Mouse (Mus musculus): ENCODE data around the gene Pih1d1. TPM values are rescaled to one million over a fixed set of nuclear protein-coding genes. Genes with fewer than 3 reads are reported as not detected.
A peak's percentile ranks its signal among the peaks of the same experiment; 100 is the strongest.
"Not testable (repeated sequence)": the region's sequence is repeated elsewhere in the genome, so short reads cannot be mapped to it uniquely, and the experiment has no call there.

The Pih1d1 gene
- total RNA-seq, 2 experiments from 2014 or later = 40.0 to 42.4 TPM

DNA sequence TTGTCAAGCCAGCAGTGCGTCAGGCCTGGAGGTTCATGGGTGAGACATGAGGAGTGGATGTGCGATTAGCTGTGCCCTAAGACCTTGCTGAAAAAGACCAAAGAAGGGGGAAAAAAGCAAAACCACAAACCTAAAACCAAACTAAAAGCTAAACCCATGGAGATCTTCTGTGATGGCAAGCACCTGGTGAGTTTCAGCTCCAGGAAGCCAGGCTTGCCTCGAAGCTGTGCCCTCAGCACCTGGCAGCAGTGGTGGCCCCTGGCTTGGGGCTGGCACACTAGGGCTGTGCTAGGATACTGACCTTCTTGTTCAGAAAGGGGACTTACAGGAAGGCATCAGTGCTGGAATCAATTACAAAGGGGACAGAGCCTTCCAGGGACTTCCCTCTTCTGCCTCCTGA, 12.8 kb upstream of the Pih1d1 start:
- no peak for DNase-seq
- intact Hi-C loops (cut with DNase I; ENCODE audit: low total_unique reads) = no loop called here

GRCm38 (mm10) chr7:45141914-45142313, 12.2 kb upstream of the Pih1d1 start:
- intact Hi-C loops (cut with DNase I; ENCODE audit: low total_unique reads) = no loop called here
- DNase-seq = no peak

GRCm38 (mm10) chr7:45144368-45145174, 9.5 kb upstream of the Pih1d1 start:
- intact Hi-C loops (cut with DNase I; ENCODE audit: low total_unique reads) = no loop called here
- no peak for DNase-seq

DNA sequence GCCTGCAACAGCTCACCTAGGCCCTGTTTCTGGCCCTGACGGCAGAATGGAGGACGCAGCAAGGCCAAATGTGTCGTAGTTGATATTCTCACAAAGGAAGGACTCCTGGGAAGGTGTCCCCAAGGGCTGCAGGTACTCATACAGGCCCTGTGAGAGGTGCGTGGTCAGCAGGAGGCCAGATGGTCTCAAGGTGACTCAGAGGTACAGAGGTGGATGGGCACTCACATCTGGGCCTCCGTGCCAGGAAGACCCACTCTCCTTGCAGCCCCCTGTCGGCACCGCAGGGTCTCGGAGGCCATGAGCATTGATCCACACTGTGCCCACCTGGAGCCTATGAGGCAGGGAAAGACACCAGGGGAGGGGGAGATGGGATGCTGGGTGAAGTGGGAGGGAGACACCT, 8.6 kb upstream of the Pih1d1 start:
- intact Hi-C loops (cut with DNase I; ENCODE audit: low total_unique reads) = no loop called here
- DNase-seq = no peak

GRCm38 (mm10) chr7:45147267-45147666, 6.8 kb upstream of the Pih1d1 start:
- no peak for DNase-seq
- intact Hi-C loops (cut with DNase I; ENCODE audit: low total_unique reads) = no loop called here

GRCm38 (mm10) chr7:45147899-45148298, 6.2 kb upstream of the Pih1d1 start:
- intact Hi-C loops (cut with DNase I; ENCODE audit: low total_unique reads) = no loop called here
- DNase-seq = no peak

DNA sequence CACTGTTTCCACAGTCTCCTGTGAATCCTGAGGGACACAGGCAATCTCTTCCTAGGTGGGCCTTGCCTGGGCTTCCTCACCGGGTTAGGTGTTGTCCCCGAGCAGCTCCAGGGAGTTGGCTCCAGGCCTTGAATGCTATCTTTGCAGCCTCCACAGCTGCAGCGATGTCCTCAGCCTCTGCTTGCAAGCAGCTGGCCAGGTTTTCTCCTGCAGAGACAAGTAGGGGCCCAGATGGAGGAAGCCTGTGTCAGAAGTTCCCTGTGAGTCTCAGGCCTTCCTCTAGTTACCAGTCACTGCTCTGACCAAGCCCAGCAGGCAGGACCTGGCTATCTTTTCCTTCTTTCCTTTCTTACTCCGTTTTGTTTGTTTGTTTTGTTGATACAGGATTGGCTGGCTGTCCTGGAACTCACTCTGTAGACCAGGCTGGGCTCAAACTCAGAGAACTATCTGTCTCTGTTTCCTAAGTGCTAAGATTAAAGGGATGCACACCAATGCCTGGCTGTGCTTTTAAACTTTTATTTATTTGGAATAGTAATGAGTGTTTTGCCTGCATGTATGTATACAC, 5.5 kb upstream of the Pih1d1 start:
- no peak for DNase-seq
- intact Hi-C loops (cut with DNase I; ENCODE audit: low total_unique reads) = no loop called here

DNA sequence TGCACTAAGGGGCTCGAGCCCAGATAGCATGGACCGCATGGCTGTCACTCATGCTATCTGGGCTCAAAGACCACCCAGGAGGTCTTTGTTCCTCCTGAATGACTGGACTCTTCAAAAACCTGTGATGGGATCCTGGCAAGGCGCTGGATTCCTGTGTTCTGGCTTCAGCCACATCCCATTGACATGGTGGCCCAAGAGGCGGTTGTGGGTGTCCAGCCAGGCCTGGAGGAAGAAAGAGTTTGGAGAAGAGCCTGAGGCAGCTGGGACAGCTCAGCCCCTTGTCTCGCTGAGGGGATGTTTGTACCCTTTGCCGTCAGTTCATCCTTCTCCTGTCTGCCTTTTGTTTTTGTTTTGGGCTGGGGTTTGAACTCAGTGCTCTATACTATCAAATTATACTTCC, 4.6 kb upstream of the Pih1d1 start:
- peak; percentile 36 for DNase-seq
- intact Hi-C loops (cut with DNase I; ENCODE audit: low total_unique reads) = no loop called here

GRCm38 (mm10) chr7:45150321-45150720, 3.8 kb upstream of the Pih1d1 start:
- intact Hi-C loops (cut with DNase I; ENCODE audit: low total_unique reads) = no loop called here
- no peak for DNase-seq

- intact Hi-C loops (cut with DNase I; ENCODE audit: low total_unique reads) = no loop called here
- peak; percentile 52 for DNase-seq
Measured at GRCm38 (mm10) chr7:45151303-45151702, 2.8 kb upstream of the Pih1d1 start.

- intact Hi-C loops (cut with DNase I; ENCODE audit: low total_unique reads); DNase-seq: not testable (repeated sequence)
Measured at GRCm38 (mm10) chr7:45153052-45153451, 1.1 kb upstream of the Pih1d1 start.

- DNase-seq = no peak
- intact Hi-C loops (cut with DNase I; ENCODE audit: low total_unique reads) = no loop called here
Measured at GRCm38 (mm10) chr7:45153586-45153985, 517 bp upstream of the Pih1d1 start.

DNA sequence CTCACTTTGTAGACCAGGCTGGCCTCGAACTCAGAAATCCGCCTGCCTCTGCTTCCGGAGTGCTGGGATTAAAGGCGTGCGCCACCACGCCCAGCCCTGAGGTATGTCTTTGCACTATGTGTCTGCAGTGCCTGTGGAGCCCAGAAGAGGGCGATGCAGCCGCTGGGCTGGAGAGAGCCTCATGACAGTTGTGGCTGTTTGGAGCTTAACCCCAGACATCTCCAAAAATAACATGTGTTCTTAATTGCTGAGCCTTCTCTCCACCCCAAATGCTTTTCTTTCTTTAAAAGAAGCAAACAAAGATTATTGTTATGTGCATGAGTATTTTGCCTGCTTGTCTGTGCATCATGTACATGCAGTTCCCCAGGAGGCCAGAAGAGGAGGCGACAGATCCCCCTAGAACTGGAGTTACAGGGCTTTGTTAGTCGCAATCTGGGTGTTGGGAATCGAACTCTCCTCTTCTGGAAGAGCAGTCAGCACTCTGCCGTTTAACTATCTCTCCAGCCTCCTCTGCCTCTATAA, 951 bp downstream of the Pih1d1 start:
- peak; percentile 74 for DNase-seq
- intact Hi-C loops (cut with DNase I; ENCODE audit: low total_unique reads) = no loop called here

GRCm38 (mm10) chr7:45155590-45155989, 1.5 kb downstream of the Pih1d1 start:
- DNase-seq = no peak
- intact Hi-C loops (cut with DNase I; ENCODE audit: low total_unique reads) = no loop called here

- DNase-seq = no peak
- intact Hi-C loops (cut with DNase I; ENCODE audit: low total_unique reads) = no loop called here
Measured at GRCm38 (mm10) chr7:45156206-45156605, 2.1 kb downstream of the Pih1d1 start.

DNA sequence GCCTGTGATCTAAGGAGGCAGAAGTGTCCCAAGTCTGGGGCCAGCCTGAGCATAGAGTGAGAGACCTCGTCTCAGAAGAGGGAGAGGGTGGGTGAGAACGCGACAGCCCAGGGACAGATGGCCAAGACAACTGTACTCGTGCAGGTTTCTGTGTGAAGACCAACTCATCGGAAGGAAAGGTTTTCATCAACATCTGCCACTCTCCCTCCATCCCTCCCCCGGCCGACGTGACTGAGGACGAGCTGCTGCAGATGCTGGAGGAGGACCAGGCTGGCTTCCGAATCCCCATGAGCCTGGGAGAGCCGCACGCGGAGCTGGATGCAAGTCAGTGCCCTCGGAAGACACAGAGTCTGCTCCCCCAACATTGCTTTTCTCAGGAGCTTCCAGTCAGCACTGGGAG, 3.4 kb downstream of the Pih1d1 start:
- no peak for DNase-seq
- intact Hi-C loops (cut with DNase I; ENCODE audit: low total_unique reads) = no loop called here

GRCm38 (mm10) chr7:45158991-45159390, 4.9 kb downstream of the Pih1d1 start:
- no peak for DNase-seq
- intact Hi-C loops (cut with DNase I; ENCODE audit: low total_unique reads) = loop anchor here (2.0 kb wide), 1 partner anchor 42 kb away; no protein-coding TSS in a partner anchor

- intact Hi-C loops (cut with DNase I; ENCODE audit: low total_unique reads) = no loop called here
- no peak for DNase-seq
Measured at GRCm38 (mm10) chr7:45160316-45160800, 6.3 kb downstream of the Pih1d1 start.

DNA sequence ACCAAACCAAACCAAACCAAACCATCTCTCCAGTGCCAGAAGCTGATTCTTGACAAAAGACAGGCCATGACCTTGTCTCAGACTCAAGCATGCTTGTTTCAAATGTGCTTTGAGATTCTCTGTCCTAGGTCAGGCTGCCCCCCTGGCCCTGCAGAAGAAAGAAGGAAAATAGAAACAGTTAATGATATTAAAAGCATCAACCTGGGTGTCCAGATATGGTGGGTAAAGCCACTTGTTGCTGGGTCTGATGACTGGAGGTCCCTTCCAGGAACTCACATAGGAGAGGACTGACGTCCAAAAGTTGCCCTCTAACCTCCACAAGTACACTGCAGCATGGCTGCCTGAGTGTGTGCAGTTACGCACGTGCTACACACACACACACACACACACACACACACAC, 6.8 kb downstream of the Pih1d1 start:
- DNase-seq = no peak
- intact Hi-C loops (cut with DNase I; ENCODE audit: low total_unique reads) = no loop called here

GRCm38 (mm10) chr7:45161612-45162473, 7.7 kb downstream of the Pih1d1 start:
- peak; percentile 90 for DNase-seq
- intact Hi-C loops (cut with DNase I; ENCODE audit: low total_unique reads) = no loop called here
